Mouse (Mus musculus) cerebellum, adult 11-12 months (tissue): ENCODE data around the gene Cst6.
"Not testable (repeated sequence)": the region's sequence is repeated elsewhere in the genome, so short reads cannot be mapped to it uniquely, and the experiment has no call there.

ENCODE experiments used
- DNase-seq: peaks from one replicate; pipeline ENCODE4 v3.0.0; 2022

Cst6 gene

DNA sequence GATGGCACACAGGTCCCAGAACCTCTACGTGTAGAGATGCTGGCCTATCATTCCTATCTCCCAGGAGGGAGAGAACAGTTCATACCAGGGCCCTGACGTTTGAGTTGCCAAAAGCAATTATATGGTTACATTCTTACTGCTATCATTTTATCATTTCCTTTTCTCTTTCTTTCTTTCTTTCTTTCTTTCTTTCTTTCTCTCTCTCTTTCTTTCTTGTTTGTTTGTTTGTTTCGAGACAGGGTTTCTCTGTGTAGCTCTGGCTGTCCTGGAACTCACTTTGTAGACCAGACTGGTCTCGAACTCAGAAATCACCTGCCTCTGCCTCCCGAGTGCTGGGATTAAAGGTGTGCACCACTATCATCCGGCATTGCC is at the start of gene Cst6:
Cst6 (minus strand) TSS at position 73 of the 372 bp plus-strand sequence.
- DNase-seq = not testable (repeated sequence)

DNA sequence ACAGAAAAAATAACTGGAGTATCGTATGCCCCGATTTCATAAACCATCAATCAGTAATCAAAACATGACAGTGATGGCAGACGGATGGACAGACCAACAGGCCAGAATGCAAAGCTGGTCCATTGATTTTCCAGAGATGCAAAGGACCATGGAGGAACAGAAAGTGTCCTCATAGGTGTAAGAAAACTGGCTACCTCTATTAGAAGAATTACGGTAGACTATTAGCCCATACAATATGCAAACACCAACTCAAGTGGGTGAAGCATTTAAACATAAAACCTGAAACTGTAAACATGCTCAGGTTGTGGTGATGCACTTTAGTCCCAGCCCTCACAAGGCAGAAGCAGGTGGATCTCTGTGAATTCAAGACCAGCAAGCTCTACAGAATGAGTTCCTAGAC is 46.0 kb upstream of the Cst6 start:
- no peak for DNase-seq

DNA sequence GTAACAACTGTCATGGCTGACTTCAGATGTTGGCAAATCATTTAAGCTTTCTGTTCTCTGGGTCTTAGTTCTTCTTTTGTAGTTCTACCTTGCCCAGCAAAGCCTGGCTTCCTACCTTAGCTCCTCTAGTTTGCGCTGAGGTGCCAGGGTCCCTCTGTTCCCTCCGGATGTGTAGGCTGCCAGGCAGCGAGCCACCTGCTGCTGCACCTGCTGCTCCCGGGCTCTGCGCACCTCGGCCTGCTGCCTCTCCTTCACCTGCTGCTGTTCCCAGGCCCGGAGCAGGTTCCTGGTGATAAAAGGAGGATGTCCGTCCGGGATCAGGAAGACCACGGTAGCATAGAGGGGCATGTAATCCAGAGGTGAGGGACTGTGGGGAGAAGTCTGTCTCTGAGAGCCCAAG is 44.8 kb upstream of the Cst6 start:
- DNase-seq = peak; percentile 79

DNA sequence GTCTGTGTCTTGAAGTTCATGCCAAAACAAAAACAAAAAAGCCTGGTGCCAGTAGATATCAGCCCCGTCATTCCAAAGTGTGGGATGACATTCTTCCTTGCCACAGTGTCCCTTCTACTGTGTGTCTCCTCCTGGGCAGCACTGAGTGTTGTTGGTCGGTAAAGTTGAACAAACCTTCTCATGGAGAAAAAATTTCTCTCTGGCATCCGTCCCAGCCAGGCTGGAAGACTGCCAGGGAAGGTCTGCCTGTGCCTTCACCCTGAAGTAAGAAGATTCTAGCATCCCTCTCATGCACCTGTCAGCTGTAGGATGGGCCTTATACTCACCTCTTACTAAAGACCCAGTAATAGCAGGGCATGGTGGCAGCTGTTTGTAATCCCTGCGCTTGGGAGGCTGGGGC is 43.5 kb upstream of the Cst6 start:
- DNase-seq = peak; percentile 74

DNA sequence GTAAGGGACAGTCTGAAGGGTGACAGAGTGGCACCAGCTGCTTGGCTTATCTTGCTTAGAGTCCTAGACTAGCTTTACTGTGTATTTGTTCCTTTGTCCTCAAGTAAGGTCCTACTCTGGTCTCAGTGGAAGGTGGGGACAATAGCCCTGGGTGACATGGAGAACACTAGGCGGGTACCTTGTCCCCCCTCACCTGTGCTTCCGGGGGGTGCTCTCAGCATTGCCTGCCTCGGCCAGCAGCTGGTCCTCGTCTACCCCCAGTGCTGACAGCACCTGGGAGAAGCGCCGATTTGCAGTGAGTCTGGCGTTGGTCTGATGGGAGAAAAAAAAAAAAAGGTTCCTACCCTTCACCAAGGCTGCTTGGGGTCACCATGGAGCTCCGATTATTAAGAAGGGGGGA is 41.0 kb upstream of the Cst6 start:
- no peak for DNase-seq

DNA sequence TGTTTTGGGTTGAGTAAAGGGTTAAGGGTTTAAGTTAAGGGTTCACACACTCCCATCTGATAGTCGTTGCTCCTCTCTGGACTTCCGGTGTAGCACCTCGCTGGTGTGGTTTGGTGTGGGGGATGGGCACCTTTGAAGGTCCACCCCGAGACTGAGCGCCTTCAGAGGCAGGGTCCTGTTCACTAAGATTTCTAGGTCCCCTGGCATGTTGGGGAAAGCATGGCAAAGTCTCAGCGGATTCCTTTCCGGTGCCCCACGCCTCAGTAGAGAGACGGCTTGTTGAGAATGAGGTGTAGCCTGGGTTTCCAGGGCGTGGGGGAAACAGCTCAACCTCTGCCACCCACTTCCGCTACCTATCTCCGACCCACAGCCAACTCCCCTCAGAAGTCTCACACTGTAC is 40.3 kb upstream of the Cst6 start:
- DNase-seq = peak; percentile 54

DNA sequence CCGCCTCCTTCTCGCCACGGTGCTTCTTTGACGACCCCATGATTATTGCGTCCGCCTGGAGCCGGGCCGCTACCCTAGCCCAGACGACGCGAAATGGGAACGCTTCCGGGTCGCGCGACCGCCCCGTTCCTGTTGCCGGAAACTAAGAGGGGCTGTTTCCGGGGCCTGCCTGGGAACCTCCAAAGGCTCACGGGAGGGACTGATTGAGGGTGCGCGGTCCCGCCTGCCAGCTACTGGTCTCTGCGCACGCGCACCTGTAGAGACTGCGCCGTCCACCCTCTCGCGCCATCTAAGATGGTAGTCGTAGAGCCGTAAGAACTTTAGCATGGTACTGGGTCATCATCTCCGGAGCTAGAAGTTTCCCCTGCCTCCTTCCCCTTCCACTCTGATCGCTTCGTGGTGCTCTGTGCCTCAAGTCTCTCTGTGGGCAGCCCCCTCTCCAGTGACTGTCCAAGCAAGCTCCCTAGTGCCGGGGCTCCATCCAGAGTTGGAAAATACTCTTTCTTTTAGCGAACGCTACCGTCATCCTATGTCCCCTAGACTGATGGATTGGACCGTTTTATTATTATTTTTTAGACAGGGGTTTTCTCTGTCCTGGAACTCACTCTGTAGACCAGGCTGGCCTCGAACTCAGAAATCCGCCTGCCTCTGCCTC is 39.3 kb upstream of the Cst6 start, which contains the start of gene Sart1:
Sart1 (minus strand) TSS at position 116 of the 655 bp plus-strand sequence.
- peak; percentile 97 for DNase-seq

DNA sequence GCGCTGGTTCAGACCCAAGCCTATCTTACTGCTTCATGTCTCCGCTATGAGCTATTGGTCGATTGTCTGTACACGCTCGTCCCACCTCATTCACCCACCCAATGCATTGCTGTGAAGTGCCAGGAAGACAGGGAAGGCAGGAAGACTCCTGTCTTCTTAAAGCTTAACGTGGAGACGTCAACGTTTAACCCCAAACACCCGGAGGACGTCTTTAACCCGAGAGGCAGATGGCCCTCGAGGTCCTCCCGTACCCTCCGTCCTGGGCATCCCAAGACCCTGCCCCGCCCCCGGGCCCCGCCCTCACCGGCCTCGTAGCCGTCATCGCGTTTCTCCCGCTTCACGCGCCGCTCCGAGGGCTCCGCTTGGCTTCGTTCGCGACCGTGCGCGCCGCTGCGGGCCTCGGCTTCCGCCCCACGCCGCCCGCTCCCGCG is 38.7 kb upstream of the Cst6 start:
- DNase-seq = peak; percentile 51

DNA sequence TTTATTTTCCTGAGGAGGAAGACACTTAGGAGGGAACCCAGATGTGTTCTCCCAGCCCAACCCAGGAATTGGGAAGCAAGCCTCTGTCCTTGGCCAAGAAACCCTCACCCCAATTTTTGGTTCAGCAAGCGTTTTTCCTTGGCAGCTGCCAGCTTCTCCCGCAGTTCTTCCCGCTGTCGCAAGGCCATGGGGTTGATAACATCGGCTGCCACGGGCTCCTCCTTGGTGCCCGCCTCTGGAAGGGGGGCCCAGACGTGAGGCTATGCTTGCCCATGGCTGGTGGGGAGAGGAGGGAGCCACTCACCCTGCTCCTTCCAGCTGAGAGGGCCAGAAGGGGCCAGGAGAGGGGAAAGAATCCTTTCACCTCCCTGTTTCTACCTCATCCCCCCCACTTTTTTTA is 35.3 kb upstream of the Cst6 start:
- no peak for DNase-seq

DNA sequence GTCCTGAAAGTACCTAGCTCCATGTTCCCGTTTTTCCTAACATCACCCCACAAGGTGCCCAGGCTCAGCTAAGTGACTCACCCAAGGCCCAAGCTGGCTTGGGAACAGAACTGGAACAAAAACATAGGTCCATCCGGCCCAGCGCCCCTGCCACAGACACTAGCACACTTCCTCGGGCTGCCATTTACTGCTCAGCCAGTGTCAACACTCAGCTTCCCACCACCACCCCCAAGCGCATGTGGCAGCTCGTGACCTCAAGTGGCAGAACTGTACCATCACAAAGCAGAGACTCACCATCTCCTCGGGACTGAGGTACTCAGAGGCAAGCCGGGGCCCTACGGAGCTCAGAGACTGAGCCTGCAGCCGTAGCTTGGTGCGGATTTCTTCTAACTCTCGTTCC is 34.0 kb upstream of the Cst6 start:
- DNase-seq = no peak

DNA sequence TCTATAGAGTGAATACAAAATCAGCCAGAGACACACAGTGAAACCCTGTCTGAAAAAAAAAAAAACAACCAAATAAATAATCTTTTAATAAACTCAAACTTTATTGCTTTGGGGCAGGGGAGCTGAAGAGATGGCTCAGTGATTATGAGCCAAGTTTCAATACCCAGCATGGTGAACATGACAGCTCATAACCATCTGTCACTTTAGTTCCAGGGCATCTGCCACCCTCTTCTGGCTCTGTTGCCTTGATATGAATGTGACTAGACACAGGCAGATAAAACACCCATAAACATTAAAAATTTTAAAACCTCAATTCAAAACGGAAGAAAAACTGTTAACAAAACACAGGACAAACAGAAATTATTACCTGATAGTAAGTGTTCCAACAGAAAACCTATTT is 28.1 kb upstream of the Cst6 start:
- DNase-seq = no peak

DNA sequence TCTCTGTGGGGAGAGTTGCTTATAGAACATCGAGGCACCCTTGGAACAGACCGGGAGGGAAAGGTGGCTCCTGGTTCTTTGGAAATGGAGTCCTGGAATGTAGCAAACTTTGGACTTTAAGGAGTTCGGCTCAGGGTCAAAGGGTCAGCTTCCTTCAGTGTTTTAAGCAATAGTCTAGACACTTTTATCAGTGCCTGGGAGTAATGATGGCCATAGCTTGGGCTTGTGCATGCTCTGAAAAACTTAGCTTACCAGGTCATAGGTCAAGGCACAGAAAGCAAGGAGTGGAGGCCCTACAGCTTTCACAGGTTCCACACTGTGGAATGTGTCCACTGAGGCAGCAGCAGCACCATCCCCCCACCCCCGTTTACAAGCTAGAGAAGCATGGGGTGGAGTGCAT is 25.4 kb upstream of the Cst6 start:
- DNase-seq = no peak

DNA sequence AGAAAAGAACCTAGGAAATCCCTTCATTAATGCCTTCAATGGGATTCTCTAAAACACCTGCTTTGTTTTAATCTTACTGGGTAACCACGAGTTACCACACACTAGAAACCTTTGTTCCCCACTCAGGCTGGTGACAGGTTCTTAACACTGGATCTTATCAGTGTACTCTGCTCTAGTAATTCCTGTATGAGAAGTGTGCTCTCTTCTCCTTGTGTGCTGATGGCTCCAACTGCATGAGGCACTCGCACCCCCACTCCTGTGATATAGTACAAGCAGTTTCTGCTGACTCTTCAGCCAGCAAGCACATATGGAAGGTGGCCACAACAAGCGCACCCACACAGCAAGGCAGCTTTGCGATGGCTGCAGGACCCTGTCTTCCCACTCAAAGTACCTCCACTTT is 24.8 kb upstream of the Cst6 start:
- no peak for DNase-seq

DNA sequence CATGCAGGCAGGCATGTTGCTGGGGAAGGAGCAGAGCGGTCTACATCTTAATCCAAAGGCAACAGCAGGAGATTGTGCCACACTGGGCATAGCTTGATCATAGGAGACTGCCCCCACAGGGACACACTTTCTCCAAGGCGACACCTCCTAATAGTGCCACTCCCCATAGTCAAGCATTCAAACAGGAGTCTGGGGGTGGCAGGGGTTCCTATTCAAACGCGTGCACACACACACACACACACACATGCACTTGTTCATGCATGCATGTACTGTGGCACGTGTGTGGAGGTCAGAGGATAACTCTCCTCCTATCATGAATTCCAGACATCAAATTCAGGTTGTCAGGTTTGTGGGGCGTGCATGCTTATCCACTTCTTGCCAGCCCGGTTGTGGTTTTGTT is 23.4 kb upstream of the Cst6 start:
- no peak for DNase-seq

DNA sequence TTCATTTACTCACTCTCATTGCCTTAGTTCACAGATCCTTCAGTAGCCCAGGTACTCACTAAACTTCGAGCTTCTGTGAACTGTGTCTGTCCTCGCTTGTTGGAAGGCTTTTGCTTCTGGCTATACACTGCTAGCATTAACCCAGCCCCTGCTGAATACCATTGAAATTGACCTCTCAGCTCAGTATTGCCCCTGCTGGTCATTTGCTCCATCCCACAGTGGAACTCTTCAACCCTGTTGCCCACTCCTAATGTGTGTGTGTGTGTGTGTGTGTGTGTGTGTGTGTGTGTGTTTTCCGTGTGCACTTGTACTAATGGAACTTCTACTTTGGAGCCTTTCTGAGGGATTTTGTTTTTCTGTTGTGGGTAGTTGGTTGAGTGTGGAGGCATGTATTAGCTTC is 21.6 kb upstream of the Cst6 start:
- DNase-seq = no peak

DNA sequence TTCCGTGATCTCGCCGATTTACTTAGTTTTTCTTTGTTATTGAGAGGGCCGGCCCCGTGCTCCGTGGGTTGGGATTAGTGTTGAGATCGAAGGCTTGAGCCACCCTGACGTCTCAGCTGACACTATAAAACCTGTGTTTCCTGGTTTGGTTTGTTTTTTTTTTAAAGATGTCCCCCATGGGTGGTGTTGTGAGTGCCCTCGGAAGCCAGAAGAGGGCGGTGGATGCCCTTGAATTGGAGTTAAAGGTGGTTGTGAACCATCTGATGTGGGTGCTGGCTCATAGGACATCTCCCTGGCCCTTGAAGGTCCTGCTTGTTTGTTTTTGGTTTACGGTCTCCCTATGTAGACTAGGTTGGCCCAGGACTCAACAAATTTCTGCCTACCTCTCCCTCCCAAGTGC is 18.1 kb upstream of the Cst6 start:
- no peak for DNase-seq

DNA sequence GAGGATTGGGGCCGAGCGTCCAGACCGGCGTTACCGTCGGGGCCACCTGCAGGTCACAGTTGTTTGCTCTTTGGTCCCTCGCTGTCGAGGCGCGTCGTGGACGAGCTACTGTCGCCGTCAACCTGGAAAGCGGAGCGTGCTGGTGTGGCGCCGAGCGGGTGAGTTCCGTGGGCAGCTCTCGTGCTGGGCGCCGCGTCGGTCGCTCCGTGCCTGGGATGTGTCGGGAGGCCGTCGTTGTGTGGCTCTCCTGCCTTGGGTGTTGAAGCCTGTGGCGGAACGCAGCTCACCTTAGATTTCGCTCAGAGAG is 17.6 kb upstream of the Cst6 start, which contains the start of gene Banf1:
Banf1 (minus strand) TSS at position 116 of the 307 bp plus-strand sequence.
- no peak for DNase-seq

DNA sequence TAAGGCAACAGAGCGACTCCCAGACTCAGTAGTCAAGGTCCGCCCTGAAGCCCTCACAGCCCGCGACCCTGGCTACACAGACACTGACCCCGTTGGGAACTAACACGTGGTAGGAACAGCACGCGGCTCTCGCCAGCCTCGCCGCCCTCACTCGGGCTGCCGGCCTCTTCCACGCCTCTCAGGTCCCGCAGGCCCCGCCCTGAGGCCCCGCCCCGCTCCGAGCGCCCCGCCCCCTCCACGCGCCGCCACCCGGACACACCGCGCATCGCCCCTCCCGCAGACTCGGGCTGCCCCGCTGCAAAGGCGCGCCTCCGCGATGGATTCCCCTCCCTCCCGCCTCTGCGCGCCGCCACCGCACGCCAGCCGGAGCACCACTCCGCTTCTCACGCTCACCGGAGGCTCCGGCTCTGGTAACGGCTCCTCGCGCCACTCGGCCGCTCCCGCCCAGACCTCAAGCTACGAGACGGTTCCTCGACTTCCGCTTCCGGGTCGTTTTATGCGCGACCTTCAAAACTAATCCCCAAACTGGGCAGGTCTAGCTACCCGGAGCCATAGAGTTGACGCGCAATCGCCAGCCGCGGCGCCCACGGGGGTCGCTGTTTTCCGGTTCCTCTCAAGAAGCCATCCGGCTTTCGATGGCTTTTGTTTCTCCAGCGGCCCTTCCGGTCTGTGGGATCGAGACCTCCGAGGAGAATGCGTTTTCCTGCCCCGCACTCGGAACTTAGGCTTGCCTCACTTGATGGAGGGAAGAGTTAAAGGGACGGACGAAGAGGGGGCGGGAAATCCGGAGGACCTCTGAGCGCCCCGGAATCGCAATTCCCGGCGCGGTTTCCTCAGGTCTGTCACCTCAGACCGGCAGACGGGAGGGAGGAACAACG is 17.0 kb upstream of the Cst6 start, which contains the start of gene Eif1ad:
Eif1ad (plus strand) TSS at position 567 of the 878 bp plus-strand sequence.
- DNase-seq = peak; percentile 95

DNA sequence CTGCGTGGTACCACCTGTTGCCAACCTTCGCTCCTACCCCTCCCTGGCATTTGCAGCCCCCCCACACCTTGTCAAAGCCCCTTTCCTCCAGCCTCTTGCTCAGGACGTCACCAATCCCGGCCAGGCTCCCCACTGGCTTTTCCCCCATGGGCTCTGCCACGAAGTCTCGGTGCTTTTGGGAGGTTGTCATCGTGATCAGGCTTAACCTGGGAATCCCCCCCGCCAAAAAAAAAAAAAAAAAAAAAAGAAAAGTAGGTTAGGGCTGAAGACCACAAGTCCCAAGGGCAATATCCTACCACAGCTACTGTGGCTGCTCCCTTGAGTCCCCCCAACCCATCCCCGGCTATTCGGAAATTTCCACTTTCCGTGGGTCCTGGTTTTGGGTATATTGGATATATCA is 16.4 kb upstream of the Cst6 start:
- DNase-seq = no peak

DNA sequence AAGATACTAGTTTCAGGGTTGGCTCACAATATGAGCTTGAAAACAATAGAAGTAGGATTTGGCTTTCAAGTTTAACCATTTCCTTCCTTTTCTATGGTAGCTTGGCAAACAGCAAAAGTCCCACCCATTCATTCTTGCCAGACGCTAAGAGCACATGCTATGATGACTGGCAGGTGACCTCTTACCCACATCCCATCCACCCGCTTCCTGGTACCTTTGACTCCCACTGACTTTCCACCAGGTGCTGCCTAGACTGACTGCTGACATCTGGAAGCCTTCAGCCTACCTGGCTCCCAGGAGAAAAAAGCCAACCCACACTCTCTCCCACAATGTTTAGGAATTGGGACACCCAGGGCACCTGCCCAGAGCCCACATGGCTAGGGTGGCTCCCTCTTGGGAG is 14.8 kb upstream of the Cst6 start:
- DNase-seq = no peak

DNA sequence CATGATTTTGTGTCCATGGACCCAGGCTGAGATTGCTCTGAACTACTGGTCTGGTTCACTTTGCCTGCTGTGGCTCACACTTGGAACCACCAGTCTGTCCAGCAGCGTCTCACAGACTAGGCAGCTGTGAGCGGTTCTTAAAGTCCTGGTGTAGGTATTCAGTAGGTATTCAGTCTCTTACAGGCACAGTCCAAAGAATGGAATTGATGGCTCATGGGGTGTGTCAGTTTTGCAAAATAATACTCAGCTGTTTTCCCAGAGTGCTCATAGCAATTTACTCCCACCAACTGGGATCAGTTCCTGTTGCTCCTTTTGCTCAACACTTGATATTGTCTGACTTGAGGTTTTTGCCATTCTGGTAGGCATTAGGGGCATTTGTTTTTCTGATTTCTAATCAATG is 12.8 kb upstream of the Cst6 start:
- DNase-seq = no peak

DNA sequence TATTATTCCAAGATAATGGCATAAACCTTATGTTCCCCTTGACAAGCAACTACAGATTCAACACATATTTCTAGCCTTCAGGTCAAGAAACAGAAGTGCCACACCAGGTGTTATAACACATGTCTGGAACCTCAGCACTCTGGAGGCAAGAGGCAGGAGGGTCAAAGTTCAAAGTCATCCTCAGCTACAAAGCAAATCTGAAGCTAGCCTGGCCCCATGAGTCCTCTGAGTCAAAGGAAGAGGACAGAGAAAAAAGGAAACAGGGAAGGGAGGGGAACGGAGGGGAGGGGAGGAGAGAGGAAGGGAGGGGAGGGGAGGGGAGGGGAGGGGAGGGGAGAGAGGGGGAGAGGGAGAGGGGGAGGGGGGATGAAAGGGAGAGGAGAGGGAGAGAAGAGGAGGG is 6.7 kb upstream of the Cst6 start:
- no peak for DNase-seq

DNA sequence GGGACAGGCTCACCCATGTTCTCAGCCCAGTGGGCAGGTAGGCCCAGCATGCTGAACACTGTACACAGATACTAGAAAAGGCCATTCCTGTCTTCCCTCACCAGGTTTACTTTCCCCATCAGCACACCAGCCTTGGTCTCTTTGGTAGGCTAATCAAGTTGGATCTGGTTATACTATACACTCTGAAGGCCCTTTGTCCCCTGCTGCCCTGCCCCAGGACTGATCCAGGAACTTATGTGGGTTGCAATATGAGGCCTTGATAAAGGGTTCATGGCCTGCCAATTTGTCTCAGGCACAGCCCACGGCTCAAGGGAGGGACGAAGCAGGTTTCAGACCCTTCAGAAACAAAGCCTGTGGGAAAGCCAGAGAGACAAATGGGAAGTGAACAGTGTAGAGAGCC is 4.2 kb upstream of the Cst6 start:
- DNase-seq = no peak
